In genomic region chr7:27423556-27424326, GRCm38 (mm10) we compare ENCODE assay signal across 16 mouse cellular contexts. TPM values are rescaled to one million over a fixed set of nuclear protein-coding genes. Genes with fewer than 3 reads are reported as not detected.
A peak's percentile ranks its signal among the peaks of the same experiment; 100 is the strongest.
DNase-seq lines count a peak whose midpoint lies in the region; ATAC-seq lines count a peak whose summit lies in the region.
"Had no signal": no experiment of that assay in that cellular context is flagged by ENCODE, and none has a peak within 500 bp of the region (broad histone marks: within the 10 kb centered on the region; RNA-seq: fewer than 3 reads in every experiment).

No protein-coding gene starts in this region.

- no peak for ATAC-seq in cerebellum, adult (ENCODE audit: insufficient number of reproducible peaks, low FRiP score, low TSS enrichment)
- ATAC-seq: forebrain, embryonic 16.5 days had no signal

- DNase-seq in cerebellum, postnatal 14 days = peak; percentile 69 to 85
- DNase-seq in layer of hippocampus, adult 11-12 months (ENCODE audit: low spot score) = peak; percentile 41
- DNase-seq in layer of hippocampus, adult 9-10 months (ENCODE audit: low spot score) = no peak
- DNase-seq in left cerebral cortex, postnatal 4 days = peak; percentile 30
- no peak for DNase-seq in left cerebral cortex, adult 18-20 months (ENCODE audit: low spot score in 2 of 2)
- peak; percentile 33 for DNase-seq in telencephalon, adult 2 months (ENCODE audit: low read depth, low spot score)
- no peak for DNase-seq in kidney, postnatal 25 days
- DNase-seq: adrenal gland, postnatal 10 days; cerebellum, adult 8-10 months; embryo, embryonic 11 days; gastrocnemius, adult 2 months; gastrocnemius, postnatal 25 days had no signal

- intact Hi-C loops in left cerebral cortex, postnatal 4 days (cut with DNase I) = no loop called here

RNA-seq across cellular contexts. Expression of gene Sptbn4, which starts 23.7 kb away (rescaled TPM):
- total RNA-seq in left cerebral cortex, postnatal 4 days (2021) = 10 to 100 TPM; 75.3 to 82.5 TPM
- total RNA-seq in left cerebral cortex, adult 18-20 months (2021) = 100 to 1,000 TPM; 139 to 142 TPM
- total RNA-seq: common myeloid progenitor, adult 5-6 weeks; granulocyte monocyte progenitor cell, adult 5-6 weeks had no signal

RNA-seq across cellular contexts. Expression of gene Blvrb, which starts 24.0 kb away (rescaled TPM):
- total RNA-seq in left cerebral cortex, postnatal 4 days (2021) = 10 to 100 TPM in 1 of 2 experiments, 1 to 10 TPM in 1; 9.7 to 12.2 TPM
- 10 to 100 TPM; 20.8 to 21.3 TPM for total RNA-seq in left cerebral cortex, adult 18-20 months (2021)

RNA-seq across cellular contexts. Expression of gene Sertad3, which starts 49.8 kb away (rescaled TPM):
- 1 to 10 TPM; 3.1 to 3.2 TPM for total RNA-seq in left cerebral cortex, postnatal 4 days (2021)
- 1 to 10 TPM; 3.5 to 3.9 TPM for total RNA-seq in left cerebral cortex, adult 18-20 months (2021)

Comparison
In these comparisons a context has a peak if more than half of its experiments do, and no peak if none do; other contexts are left out.
1. DNase-seq: peak in cerebellum, postnatal 14 days (2 of 2), layer of hippocampus, adult 11-12 months (single experiment), left cerebral cortex, postnatal 4 days (single experiment) and telencephalon, adult 2 months (single experiment); none in layer of hippocampus, adult 9-10 months (single experiment), left cerebral cortex, adult 18-20 months (0 of 2) and kidney, postnatal 25 days (0 of 2).